In the genomic region with DNA sequence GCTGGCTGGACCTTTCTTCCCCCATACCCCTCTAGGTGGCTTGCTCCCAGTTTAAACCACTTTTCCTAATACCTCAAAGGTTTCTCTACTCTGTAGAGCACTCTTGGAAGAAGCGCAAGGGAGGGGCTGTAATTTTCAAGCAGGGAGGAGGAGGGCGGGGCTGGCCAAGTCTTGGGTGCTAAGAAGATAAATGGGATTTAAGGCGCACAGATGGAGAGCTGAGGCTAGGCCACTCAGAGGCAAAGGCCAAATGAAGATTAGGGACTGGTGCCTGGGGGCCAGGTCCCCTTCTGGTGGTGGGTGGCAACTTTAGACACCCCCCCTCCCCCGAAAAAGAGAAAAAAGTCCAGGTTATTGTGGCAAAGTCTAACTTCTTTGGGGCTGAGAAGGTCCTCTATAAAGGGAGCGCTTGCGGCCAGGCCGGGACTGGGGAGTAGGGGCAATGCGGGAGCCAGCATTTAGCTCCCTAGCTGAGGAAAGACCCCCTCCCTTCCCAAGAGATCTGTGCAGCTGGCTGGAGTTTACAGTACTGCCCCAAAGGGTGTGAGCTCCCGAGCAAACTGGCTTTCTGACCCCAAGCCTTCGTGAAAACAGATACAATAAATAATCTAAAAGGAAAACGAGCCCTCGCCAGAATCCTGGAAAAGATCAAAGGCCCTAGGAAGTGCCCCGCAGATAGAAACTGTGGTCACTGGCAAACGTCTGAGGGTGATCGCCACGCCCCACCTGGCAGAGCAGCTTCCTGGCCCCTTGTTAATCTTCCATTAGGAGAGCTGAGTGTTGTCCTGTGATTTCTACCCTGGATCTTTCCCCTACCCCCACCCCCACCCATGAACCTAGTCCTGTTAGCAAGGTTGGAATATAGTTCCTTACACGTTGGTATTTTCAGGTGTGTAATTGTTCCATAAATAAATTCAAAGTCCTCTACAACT, we compare ENCODE assay signal across 8 mouse cellular contexts. TPM values are rescaled to one million over a fixed set of nuclear protein-coding genes. Genes with fewer than 3 reads are reported as not detected.
DNase-seq lines count a peak whose midpoint lies in the region; ATAC-seq lines count a peak whose summit lies in the region.

No protein-coding gene starts in this region.

- peak overlapping the region; percentile 60 for H3K9ac ChIP-seq in hindbrain, embryonic 12.5 days
- peak overlapping the region; percentile 72 for H3K9ac ChIP-seq in lung, embryonic 16.5 days (ENCODE audit: low read length)
- peak overlapping the region; percentile 57; the same call in 1 of the 2 replicates for H3K9ac ChIP-seq in stomach, embryonic 15.5 days

- ATAC-seq in hindbrain, embryonic 12.5 days (ENCODE audit: low FRiP score), result peak; percentile 53
- peak; percentile 62 for ATAC-seq in lung, embryonic 16.5 days (ENCODE audit: low read depth)
- ATAC-seq in stomach, embryonic 15.5 days (ENCODE audit: insufficient read depth, low FRiP score, low read depth), result peak; percentile 33; the same call in 1 of the 2 replicates

- peak; percentile 18 for DNase-seq in adrenal gland, adult 2 months
- DNase-seq in adrenal gland, postnatal 10 days, result no peak
- DNase-seq in embryo, embryonic 9.5 days (ENCODE audit: extremely low spot score), result peak; percentile 34
- DNase-seq in urinary bladder, adult 2 months (ENCODE audit: low spot score), result no peak
- no peak for DNase-seq in right cerebral cortex, adult 18-20 months

- WGBS in hindbrain, embryonic 12.5 days, result 2% methylated on average over 17 of the region's 17 CpGs
- 5% methylated on average over 17 of the region's 17 CpGs for WGBS in lung, embryonic 16.5 days
- WGBS in stomach, embryonic 15.5 days, result 8% methylated on average over 17 of the region's 17 CpGs

- peaks cover 26% of the 10 kb centered on the region for H3K27me3 ChIP-seq in hindbrain, embryonic 12.5 days
- no peaks in the 10 kb centered on the region for H3K27me3 ChIP-seq in lung, embryonic 16.5 days (ENCODE audit: control insufficient read depth, insufficient read depth, low read depth, low read length)
- H3K27me3 ChIP-seq in stomach, embryonic 15.5 days (replicated peaks), result no peaks in the 10 kb centered on the region; the same call in 1 of the 2 replicates

- H3K4me3 ChIP-seq in hindbrain, embryonic 12.5 days, result peak overlapping the region; percentile 56
- H3K4me3 ChIP-seq in lung, embryonic 16.5 days (ENCODE audit: low read length), result peak overlapping the region; percentile 74
- peak overlapping the region; percentile 61 for H3K4me3 ChIP-seq in stomach, embryonic 15.5 days (replicated peaks)

- H3K4me2 ChIP-seq in hindbrain, embryonic 12.5 days (replicated peaks), result peak overlapping the region; percentile 92
- peak overlapping the region; percentile 91 for H3K4me2 ChIP-seq in lung, embryonic 16.5 days (ENCODE audit: low read depth, low read length)
- H3K4me2 ChIP-seq in stomach, embryonic 15.5 days, result peak overlapping the region; percentile 91

- no peaks in the 10 kb centered on the region for H3K36me3 ChIP-seq in hindbrain, embryonic 12.5 days
- no peaks in the 10 kb centered on the region for H3K36me3 ChIP-seq in lung, embryonic 16.5 days (ENCODE audit: control insufficient read depth, insufficient read depth, low read length)
- no peaks in the 10 kb centered on the region for H3K36me3 ChIP-seq in stomach, embryonic 15.5 days

- no peak overlapping the region for H3K27ac ChIP-seq in hindbrain, embryonic 12.5 days
- H3K27ac ChIP-seq in lung, embryonic 16.5 days (ENCODE audit: low read length), result peak overlapping the region; percentile 77; the same call in 1 of the 2 replicates
- H3K27ac ChIP-seq in stomach, embryonic 15.5 days, result peak overlapping the region; percentile 81

- peaks cover 11% of the 10 kb centered on the region for H3K4me1 ChIP-seq in hindbrain, embryonic 12.5 days
- peaks cover 8% of the 10 kb centered on the region for H3K4me1 ChIP-seq in lung, embryonic 16.5 days (replicated peaks; ENCODE audit: control insufficient read depth, insufficient read depth, low read length)
- H3K4me1 ChIP-seq in stomach, embryonic 15.5 days, result peaks cover 7% of the 10 kb centered on the region

- no peaks in the 10 kb centered on the region for H3K9me3 ChIP-seq in hindbrain, embryonic 12.5 days (replicated peaks)
- H3K9me3 ChIP-seq in lung, embryonic 16.5 days (ENCODE audit: control insufficient read depth, low read length), result no peaks in the 10 kb centered on the region
- no peaks in the 10 kb centered on the region for H3K9me3 ChIP-seq in stomach, embryonic 15.5 days

RNA-seq across cellular contexts. Expression of gene Egflam, which starts 0.7 kb away (rescaled TPM):
- total RNA-seq in adrenal gland, adult 2 months (2021), result 1 to 10 TPM; 3.4 to 3.5 TPM
- polyA plus RNA-seq in adrenal gland, adult 2 months (2012; rRNA removed), result 5.6 and 6.9 TPM in 2 replicates
- 1 to 10 TPM; 7.2 to 7.5 TPM for total RNA-seq in adrenal gland, postnatal 10 days (2021)
- 17.6 and 18.2 TPM in 2 replicates for polyA plus RNA-seq in hindbrain, embryonic 12.5 days (2016; fragmentation: Nextera tagmentation; extraction: Ambion mirVana)
- 32.7 and 33.3 TPM in 2 replicates for polyA plus RNA-seq in lung, embryonic 16.5 days (2015; fragmentation: Nextera tagmentation; extraction: Ambion mirVana)
- polyA plus RNA-seq in stomach, embryonic 15.5 days (2015; fragmentation: Nextera tagmentation; extraction: Ambion mirVana), result 19.0 and 19.8 TPM in 2 replicates
- 10.4 and 14.7 TPM in 2 replicates for polyA plus RNA-seq in urinary bladder, adult 2 months (2012; rRNA removed)

Comparison
In these comparisons a context has a peak if more than half of its experiments do, and no peak if none do; other contexts are left out.
1. DNase-seq: peak in adrenal gland, adult 2 months (single experiment) and embryo, embryonic 9.5 days (single experiment); none in adrenal gland, postnatal 10 days (single experiment), urinary bladder, adult 2 months (single experiment) and right cerebral cortex, adult 18-20 months (single experiment).
2. Peak in every context shown above with its lines, with median percentiles within 50 percentile points of each other: ATAC-seq, H3K4me2 ChIP-seq, H3K4me3 ChIP-seq and H3K9ac ChIP-seq.